Mouse (Mus musculus): ENCODE measurements around the gene Zdhhc8.

DNA sequence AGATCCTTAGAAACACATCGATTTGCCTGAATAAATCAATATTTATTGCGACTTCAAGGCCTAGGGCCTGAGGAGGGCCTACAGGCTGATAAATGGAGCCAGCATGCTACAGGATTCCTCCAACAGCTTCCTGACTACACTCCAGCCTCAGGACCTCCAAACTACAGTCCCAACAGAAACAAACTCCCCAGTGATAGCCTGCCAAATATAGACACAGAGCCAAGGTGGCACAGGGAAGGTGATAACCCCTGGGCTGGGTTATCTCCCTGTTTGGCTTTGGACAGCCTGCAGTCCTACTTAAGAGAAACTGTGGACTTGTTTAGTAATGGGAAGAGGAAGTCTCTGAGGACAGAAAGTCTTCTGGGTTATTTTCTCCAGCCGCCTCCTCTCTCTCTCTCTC, 47.7 kb downstream of the Zdhhc8 start:
- TF ChIP-seq CTCF (IDR thresholded peaks at IDR 0.05; ENCODE audit: insufficient read depth, low read length) (no peak), POLR2A (IDR thresholded peaks at IDR 0.05; ENCODE audit: borderline replicate concordance, extremely low read depth, low read depth, low read length) (no peak)

All from lung, adult 2 months (tissue).